Mouse (Mus musculus): ENCODE measurements around the gene Rhbdf1.

GRCm38 (mm10) chr11:32266776-32267175 lies 44.7 kb upstream of the Rhbdf1 start:
- no peak for TF ChIP-seq CTCF (IDR thresholded peaks at IDR 0.05; ENCODE audit: borderline replicate concordance, control insufficient read depth, extremely low read depth, insufficient read depth, low read length, poor library complexity)
- no peak for TF ChIP-seq POLR2A (IDR thresholded peaks at IDR 0.05; ENCODE audit: control insufficient read depth, extremely low read depth, insufficient read depth, low read length, poor library complexity)

Measured in thymus, adult 2 months (tissue).